Mouse (Mus musculus) spleen, adult 2 months (tissue): ENCODE data around the gene Accs. TPM values are rescaled to one million over a fixed set of nuclear protein-coding genes. Genes with fewer than 3 reads are reported as not detected.

Experiments
- DNase-seq, 2 experiments: peaks; one replicate each; pipeline versions ENCODE4 v3.0.0 to v3.0.0-alpha.2; 2012 to 2021; ENCODE audit warnings: low spot score in 2 of 2, low read depth in 1 of 2
- H3K27ac ChIP-seq: fragments of 200-500 bp; 2 replicates; pipeline ENCODE4 v1.5.1; 2012; ENCODE audit warnings: low read length, inconsistent platforms; ENCODE audit not compliant: insufficient read depth
- H3K27me3 ChIP-seq: fragments of 200-500 bp; 2 replicates; pipeline ENCODE4 v1.6.1; 2012; ENCODE audit warnings: mild to moderate bottlenecking, moderate library complexity, low read length, inconsistent platforms; ENCODE audit not compliant: control insufficient read depth, insufficient read depth
- H3K36me3 ChIP-seq: fragments of 200-500 bp; 2 replicates; pipeline ENCODE4 v1.6.1; 2012; ENCODE audit warnings: mild to moderate bottlenecking, low read length, inconsistent platforms; ENCODE audit not compliant: control insufficient read depth, insufficient read depth
- H3K4me1 ChIP-seq: fragments of 200-500 bp; 2 replicates; pipeline ENCODE4 v1.6.1; 2011; ENCODE audit warnings: inconsistent platforms; ENCODE audit not compliant: control insufficient read depth, insufficient read depth, insufficient read length
- H3K4me3 ChIP-seq: fragments of 200-500 bp; 2 replicates; pipeline ENCODE4 v1.5.1; 2011; ENCODE audit warnings: mild to moderate bottlenecking, inconsistent platforms; ENCODE audit not compliant: insufficient read depth, insufficient read length; ENCODE audit errors: extremely low read depth
- CTCF ChIP-seq: fragments of 200-500 bp; IDR thresholded peaks from 2 replicates; pipeline ENCODE4 v1.5.1; 2011; ENCODE audit warnings: mild to moderate bottlenecking, inconsistent platforms; ENCODE audit not compliant: insufficient read depth, insufficient read length, insufficient replicate concordance; ENCODE audit errors: extremely low read depth
- POLR2A ChIP-seq: fragments of 200-500 bp; IDR thresholded peaks from 2 replicates; pipeline ENCODE4 v1.6.1; 2011; ENCODE audit warnings: low read depth, low read length, inconsistent platforms
- WGBS: fragments of 180-500 bp; shearing (Covaris S2); methylation state at CpG from one replicate; pipeline ENCODE4 v1.1.7; 2018; 5-methylcytosine and 5-hydroxymethylcytosine counted together
- polyA plus RNA-seq: library from polyadenylated mRNA; depleted of rRNA; stranded (reverse); fragments of >200 nt; gene quantifications from 2 replicates; pipeline ENCODE4 v1.2.3, GENCODE M21; 2012

The Accs gene
- polyA plus RNA-seq, 1 experiment: 16.4 TPM

- TF ChIP-seq POLR2A: no peak
- TF ChIP-seq CTCF: no peak
- H3K4me3 ChIP-seq: no peak overlapping the region
- DNase-seq: no peak
- no peaks in the 10 kb centered on the region for H3K27me3 ChIP-seq
- no peak overlapping the region for H3K27ac ChIP-seq
- H3K4me1 ChIP-seq: no peaks in the 10 kb centered on the region
- no peaks in the 10 kb centered on the region for H3K36me3 ChIP-seq
- whole genome bisulfite sequencing: 63% methylated on average over 12 of the region's 12 CpGs
These were observed 9.1 kb upstream of the Accs start for GRCm38 (mm10) chr2:93858845-93859244.

GRCm38 (mm10) chr2:93851303-93851702, 1.6 kb upstream of the Accs start:
- no peak for DNase-seq
- no peak overlapping the region for H3K27ac ChIP-seq
- H3K4me3 ChIP-seq: no peak overlapping the region
- no peaks in the 10 kb centered on the region for H3K27me3 ChIP-seq
- TF ChIP-seq CTCF (no peak), POLR2A (no peak)
- H3K4me1 ChIP-seq: no peaks in the 10 kb centered on the region; the same call in 1 of the 2 replicates
- WGBS: 79% methylated on average over 1 of the region's 1 CpGs
- no peaks in the 10 kb centered on the region for H3K36me3 ChIP-seq

GRCm38 (mm10) chr2:93850317-93850944, 688 bp upstream of the Accs start:
- DNase-seq: peak in 1 of 2 experiments; percentile 15
- Histone ChIP-seq H3K27ac (no peak overlapping the region), H3K36me3 (0 out of 2 replicates have a peak, but pooled peaks cover 1% of the 10 kb centered on the region), H3K27me3 (no peaks in the 10 kb centered on the region), H3K4me3 (peak overlapping the region; percentile 10), H3K4me1 (no peaks in the 10 kb centered on the region; the same call in 1 of the 2 replicates)
- TF ChIP-seq POLR2A (no peak), CTCF (no peak)
- WGBS: 4% methylated on average over 13 of the region's 13 CpGs

GRCm38 (mm10) chr2:93841349-93841748, 8.4 kb downstream of the Accs start:
- TF ChIP-seq POLR2A: no peak
- no peak for TF ChIP-seq CTCF
- no peak overlapping the region for H3K27ac ChIP-seq

GRCm38 (mm10) chr2:93840109-93840508, 9.6 kb downstream of the Accs start:
- no peak overlapping the region for H3K4me3 ChIP-seq
- H3K4me1 ChIP-seq: no peaks in the 10 kb centered on the region
- H3K27me3 ChIP-seq: no peaks in the 10 kb centered on the region
- TF ChIP-seq CTCF: no peak
- TF ChIP-seq POLR2A: no peak
- WGBS: 88% methylated on average over 6 of the region's 6 CpGs
- no peak for DNase-seq
- H3K36me3 ChIP-seq: peaks cover 13% of the 10 kb centered on the region
- no peak overlapping the region for H3K27ac ChIP-seq

More at GRCm38 (mm10) chr2:93841349-93841748, 8.4 kb downstream of the Accs start:
- H3K4me1 ChIP-seq: no peaks in the 10 kb centered on the region
- no peaks in the 10 kb centered on the region for H3K27me3 ChIP-seq
- DNase-seq: no peak
- H3K36me3 ChIP-seq: peaks cover 14% of the 10 kb centered on the region
- H3K4me3 ChIP-seq: no peak overlapping the region
- 91% methylated on average over 3 of the region's 3 CpGs for WGBS

GRCm38 (mm10) chr2:93838931-93839330, 10.8 kb downstream of the Accs start:
- TF ChIP-seq POLR2A (no peak), CTCF (no peak)
- no peak for DNase-seq
- Histone ChIP-seq H3K27ac (no peak overlapping the region), H3K4me1 (no peaks in the 10 kb centered on the region), H3K4me3 (no peak overlapping the region), H3K27me3 (no peaks in the 10 kb centered on the region), H3K36me3 (peaks cover 10% of the 10 kb centered on the region)
- 88% methylated on average over 4 of the region's 4 CpGs for WGBS

GRCm38 (mm10) chr2:93836232-93836785, 13.4 kb downstream of the Accs start:
- WGBS: 92% methylated on average over 13 of the region's 13 CpGs
- no peak for DNase-seq
- Histone ChIP-seq H3K27ac (no peak overlapping the region), H3K36me3 (peaks cover 5% of the 10 kb centered on the region; the same call in 1 of the 2 replicates), H3K4me3 (no peak overlapping the region), H3K27me3 (no peaks in the 10 kb centered on the region), H3K4me1 (no peaks in the 10 kb centered on the region)
- TF ChIP-seq CTCF: no peak
- no peak for TF ChIP-seq POLR2A
